Mouse (Mus musculus): ENCODE data around the gene Gpd1. TPM values are rescaled to one million over a fixed set of nuclear protein-coding genes. Genes with fewer than 3 reads are reported as not detected.

The Gpd1 gene
- total RNA-seq (2021) = 1,000 to 10,000 TPM; 1,060 to 1,239 TPM
- 708 and 828 TPM in 2 replicates for polyA plus RNA-seq (2012; rRNA removed)
- long read RNA-seq, transcript Gpd1-201 (8 exons, 2,861 nt) = major isoform, 1,541 of 1,822 reads
- long read RNA-seq, partial matches to known transcripts = 236 of 1,822 reads
- long read RNA-seq, other reads (novel, unspliced or antisense) = 45 of 1,822 reads

DNA sequence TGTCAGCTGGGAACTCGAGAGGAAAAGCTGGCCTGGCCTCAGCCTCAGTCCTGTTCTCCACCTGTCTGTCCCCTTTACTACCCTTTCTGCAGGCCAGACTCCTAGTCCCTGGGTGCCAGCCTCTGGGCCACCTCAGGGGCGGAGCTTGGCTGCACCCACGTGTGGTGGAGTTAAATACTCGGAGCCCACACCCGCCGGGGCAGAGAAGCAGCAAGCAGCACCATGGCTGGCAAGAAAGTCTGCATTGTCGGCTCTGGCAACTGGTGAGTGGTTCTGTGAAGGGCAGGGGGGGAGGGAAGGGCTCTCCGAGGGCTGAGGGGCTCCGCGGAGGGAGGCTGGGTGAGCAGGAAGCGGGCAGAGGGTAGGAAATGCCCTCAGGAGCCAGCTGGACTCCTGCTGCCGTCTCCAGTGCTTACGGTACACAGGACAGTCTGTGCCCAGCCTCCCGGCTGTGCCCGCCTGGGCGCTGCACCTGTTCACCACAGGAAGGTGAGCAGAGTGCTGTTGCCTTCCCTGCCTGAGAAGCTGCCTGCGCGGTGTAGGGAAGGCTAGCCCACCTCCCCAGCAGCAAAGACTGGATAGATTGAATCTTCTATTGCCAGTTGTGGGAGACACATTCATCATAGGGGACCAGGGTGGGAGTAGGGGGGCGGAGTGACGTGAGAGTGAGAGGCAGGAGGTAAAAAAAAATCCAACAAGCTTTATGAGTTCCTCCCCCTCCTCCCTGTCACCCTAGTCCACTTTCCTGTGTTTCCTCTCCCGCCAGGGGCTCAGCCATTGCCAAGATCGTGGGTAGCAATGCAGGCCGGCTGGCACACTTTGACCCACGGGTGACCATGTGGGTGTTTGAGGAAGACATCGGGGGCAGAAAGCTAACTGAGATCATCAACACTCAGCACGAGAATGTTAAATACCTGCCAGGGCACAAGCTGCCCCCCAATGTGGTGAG is at the start of gene Gpd1:
Gene Gpd1 (plus strand): TSS at position 130 of the 949 bp plus-strand sequence.
- peak; percentile 87 for DNase-seq

DNA sequence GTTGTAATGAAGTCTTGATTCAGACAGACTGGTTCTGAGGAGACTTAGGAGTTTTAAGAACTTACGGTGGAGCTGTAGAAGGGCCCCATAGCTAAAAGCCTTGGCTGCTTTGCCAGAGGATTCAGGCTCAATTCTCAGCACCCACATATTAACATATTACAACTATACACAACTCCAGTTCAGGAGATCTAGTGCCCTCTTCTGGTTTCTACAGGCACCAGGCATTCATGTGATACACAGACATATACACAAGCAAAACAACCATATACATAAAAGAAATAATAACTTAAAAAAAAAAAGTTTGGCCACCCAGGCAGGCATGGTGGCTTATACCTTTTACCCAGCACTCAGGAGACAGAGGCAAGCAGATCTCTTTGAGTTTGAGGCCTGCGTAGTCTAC is 49.8 kb upstream of the Gpd1 start:
- no peak for DNase-seq

DNA sequence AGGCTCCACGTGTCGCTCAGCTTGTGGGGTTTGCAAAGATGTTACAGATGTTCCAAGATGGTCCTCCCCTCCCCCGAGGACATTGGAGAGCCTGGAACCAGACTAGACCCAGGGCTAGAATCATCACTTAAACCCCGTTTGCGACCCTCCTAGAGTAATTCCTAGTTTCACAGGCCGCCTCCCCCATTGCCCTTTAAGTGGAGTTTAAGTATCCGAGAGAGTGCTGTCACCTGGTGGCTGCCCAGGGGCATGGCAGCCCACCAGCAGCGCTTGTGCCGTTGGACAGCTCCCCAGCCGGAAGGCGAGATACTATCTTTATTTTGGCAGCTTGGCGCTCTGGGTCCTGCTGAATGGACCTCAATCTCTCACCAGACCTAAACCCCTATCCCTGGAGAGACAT is 48.4 kb upstream of the Gpd1 start:
- peak; percentile 79 for DNase-seq

DNA sequence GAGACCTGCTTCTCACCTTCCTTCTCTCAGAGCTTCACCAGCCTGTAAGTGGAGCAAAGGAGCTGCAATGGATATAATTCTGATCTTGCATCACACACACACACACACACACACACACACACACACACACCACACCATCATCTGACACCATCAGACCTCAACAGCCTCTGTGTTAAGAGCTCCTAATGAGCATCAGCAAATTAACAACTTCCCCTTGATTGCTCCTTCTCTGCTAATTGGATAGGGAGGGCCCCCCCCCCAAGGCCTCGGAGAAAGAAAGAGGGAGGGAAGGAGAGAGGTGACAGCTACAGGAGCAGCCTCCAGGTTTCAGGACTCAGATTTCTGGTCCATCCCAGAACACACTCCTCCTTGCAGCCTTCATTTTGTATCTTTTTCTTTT is 47.9 kb upstream of the Gpd1 start:
- no peak for DNase-seq

DNA sequence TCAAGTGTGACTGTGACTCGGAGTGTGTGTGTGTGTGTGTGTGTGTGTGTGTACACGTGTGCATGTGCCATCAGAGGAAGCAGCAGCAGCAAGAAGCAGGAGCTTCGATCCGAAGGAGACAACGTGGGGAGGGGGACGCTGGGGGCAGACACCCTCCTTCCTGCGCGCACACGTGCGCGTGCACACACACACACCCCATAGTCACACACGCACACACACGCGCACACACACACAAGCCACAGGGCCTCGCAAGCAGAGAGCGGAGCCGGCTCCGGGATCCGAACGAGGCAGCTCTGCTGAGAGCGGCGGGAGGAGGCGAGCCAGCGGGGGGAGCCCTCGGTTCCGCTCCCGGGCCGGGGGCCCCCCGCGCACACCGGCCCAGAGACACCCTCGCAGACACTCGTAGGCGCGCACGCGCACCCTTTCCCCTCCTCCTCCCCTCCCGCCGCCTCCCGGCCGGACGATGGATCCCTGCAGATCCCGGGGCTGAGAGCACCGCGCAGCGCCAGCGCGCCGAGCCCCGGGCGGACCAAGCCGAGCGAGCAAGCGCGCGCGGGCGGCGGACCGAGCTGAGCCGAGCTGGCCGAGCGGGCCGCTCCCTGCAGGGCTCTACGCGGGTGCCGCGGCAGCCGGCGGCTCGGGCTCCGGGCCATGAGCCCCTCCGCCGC is 47.0 kb upstream of the Gpd1 start, which contains the start of gene Asic1:
Gene Asic1 (plus strand): TSS at position 215 of the 668 bp plus-strand sequence.
- peak; percentile 87 for DNase-seq

DNA sequence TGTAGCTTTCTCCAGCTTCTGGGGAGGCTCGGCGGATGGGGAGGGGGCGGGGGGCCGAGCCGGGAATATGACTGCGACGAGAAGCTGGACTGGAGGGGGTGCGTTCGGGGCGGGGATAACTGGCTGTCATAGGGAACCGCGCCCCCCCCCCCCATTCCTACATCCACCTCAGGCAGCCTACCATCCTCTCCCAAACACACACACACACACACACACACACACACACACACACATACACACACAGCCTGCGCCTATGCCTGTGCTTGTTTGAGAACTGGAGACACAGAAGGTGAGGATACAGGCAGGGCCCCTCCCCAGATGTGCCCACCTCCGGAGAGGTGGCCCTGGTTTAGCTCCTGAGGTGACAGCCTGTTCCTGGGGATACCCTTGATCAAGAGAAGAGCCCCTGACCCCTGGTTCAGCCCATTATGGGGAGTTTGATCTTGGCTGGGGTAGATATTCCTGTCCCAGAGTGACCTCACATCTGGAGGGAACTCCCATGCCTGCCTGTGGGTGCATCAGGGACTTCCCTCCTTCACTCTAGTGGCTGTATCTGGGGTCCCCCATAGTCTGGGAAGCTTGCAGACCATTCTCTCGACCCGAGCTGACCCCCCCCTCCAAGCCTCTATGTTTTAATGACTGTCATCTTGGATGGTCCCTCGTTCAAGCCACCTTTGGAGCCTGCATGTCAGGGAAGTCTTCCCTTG is 46.2 kb upstream of the Gpd1 start:
- no peak for DNase-seq

DNA sequence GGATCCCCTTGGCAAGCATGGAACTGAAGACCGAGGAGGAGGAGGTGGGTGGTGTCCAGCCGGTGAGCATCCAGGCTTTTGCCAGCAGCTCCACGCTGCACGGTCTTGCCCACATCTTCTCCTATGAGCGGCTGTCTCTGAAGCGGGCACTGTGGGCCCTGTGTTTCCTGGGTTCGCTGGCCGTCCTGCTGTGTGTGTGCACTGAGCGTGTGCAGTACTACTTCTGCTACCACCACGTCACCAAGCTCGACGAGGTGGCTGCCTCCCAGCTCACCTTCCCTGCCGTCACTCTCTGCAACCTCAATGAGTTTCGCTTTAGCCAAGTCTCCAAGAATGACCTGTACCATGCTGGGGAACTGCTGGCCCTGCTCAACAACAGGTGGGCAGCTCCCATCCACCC is 45.5 kb upstream of the Gpd1 start:
- no peak for DNase-seq

DNA sequence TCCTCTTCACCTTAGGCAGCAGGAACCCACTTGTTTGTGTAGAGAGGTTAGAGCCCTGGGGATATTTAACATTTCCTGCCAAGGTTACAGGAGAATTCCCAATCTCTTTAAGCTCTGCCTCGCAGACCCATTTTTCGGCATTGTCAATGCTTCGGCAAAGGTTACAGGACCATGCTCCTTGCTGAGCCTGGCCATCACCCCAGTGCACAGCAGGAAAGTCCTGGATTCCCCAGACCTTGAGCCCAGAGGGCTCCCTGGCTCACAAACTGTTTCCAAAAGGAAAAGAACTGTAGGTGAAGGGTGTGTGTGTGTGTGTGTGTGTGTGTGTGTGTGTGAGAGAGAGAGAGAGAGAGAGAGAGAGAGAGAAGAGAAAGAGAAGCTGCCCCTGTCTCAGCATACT is 42.4 kb upstream of the Gpd1 start:
- no peak for DNase-seq

DNA sequence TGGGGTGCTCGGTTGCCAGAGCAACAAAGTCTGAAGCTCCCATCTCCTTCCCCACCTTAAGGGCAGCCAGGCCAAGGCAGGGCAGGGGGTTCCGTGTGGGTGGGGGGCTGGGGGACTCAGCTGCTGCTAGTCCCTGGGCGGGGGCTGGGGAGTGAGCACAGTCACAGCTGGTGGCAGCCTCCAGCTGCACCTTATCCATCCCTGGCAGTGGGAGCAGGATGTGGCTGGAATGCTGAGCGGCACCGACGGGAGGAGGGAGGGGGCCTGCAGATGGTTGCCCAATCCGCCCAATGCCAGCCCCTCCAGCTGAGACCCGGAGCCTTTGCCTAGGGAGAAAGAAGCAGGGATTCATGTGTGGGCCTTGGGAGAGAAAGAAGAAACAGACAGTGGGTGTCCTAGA is 40.2 kb upstream of the Gpd1 start:
- no peak for DNase-seq

DNA sequence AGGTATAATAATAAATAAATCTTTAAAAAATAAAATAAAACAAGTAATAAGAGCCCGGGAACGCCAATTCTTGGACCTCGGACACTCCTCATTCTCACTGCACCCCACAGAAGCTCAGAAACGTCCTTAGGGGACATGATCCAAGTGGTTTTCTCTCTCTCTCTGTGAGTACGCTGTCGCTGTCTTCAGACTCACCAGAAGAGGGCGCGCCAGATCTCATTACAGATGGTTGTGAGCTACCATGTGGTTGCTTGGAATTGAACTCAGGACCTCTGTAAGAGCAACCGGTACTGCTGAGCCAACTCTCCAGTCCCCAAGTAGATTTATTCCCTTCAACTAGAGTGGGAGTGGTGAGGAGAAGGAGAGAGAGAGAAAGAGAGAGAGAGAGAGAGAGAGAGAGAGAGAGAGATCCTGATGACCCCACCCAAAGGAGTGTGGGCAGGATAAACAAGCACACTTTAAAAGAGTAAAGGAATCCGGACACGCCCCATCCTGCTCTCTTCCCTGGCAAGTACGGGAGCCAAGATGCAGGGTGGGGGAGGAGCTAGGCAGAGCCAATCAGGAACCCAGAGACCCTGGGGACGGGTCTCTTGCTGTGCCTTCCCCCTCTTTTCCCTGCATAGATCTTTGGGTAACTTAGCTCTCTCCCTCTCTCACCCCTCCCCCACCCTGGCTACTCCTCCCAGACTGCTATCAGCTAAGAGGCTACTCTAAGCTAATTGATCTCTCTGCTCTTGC is 39.1 kb upstream of the Gpd1 start:
- peak; percentile 39 for DNase-seq

DNA sequence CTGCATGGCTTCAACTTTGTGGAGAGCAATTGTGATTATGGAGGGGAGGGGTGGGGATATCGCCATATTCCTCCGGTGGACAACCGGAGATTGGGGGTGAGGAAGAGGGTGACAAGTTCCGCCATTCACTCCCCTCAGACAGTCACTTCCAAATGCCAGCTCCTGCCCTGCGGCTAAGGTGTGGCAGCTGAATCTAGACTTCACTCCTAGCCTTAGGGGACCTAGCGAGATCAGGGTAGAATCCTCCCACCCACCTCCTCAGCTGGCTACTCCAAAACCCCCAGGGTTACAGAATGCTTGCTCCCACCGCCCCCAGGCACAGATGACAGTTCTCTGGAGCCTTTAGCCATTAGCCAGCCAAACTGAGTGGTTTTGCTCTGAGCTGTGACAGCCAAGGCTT is 38.3 kb upstream of the Gpd1 start:
- no peak for DNase-seq

DNA sequence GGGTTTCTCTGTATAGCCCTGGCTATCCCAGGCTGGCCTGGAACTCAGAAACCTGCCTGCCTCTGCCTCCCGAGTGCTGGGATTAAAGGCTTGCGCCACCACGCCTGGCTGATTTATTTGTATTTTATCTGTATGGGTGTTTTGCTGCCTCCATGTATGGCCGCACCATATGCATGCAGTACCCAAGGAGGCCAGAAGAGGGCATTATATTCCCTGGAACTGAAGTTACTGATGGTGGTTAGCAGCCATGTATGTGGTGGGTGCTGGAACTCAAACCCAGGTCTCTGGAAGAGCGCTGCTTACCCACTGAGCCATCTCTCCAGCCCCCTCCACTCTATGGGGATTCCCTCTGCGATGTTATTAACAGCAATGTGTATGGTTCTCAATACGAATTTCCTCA is 34.4 kb upstream of the Gpd1 start:
- DNase-seq = no peak

DNA sequence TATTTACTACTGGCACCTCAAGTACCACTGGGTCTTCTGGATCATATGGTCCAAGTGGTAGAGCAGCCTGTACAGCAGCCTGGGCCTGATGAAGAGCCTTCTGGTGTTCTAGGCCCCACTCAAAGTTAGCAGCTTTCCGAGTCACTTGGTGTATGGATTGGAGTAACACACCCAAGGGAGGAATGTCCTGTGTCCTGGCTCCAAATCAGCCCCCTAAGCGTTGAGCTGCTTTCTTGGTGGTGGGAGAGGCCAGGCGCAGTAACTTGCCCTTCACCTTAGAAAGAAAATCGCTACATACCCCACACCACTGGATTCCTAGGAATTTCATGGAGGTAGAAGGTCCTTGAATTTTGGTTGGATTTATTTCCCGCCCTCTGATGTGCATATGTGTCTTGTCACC is 33.2 kb upstream of the Gpd1 start:
- DNase-seq = no peak

DNA sequence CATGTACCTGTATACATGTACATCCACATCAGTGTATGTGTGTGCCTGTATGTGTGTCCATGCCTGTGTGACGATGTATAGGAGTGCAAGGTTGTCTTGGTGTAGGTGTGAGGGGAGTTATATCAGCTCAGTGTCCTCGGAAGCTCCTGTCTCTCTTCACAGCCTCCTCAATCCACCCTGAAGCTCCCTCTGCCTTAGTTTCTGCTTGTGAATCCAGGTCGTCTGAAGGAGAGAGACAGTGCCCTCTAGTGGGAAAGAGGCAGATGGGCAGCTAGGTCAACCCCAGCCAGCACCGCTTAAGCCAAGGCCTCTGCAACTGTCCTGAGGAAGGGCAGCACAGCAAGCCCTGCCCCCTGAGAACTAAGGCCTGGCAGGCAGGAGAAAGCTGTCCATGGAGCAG is 28.6 kb upstream of the Gpd1 start:
- DNase-seq = peak; percentile 74

DNA sequence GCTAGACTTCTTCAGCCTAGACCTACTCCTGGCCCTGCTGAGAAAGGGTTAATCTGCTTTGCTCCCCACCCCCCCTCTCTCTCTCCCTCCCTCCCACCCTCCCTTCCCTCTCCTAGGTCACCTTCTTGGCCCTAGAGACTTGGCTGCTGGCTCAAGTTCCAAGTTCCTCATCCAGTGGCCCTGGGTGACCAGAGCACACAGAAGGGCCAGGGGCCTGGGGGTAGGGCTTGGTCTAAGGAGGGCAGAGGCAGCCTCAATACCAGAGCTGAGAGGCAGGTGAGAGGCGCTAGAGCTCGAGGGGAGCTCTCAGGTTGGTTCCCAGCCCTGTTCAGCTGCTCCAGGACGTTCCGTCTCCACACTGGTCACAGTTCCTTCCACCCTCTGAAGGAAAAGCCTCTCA is 26.4 kb upstream of the Gpd1 start:
- no peak for DNase-seq

DNA sequence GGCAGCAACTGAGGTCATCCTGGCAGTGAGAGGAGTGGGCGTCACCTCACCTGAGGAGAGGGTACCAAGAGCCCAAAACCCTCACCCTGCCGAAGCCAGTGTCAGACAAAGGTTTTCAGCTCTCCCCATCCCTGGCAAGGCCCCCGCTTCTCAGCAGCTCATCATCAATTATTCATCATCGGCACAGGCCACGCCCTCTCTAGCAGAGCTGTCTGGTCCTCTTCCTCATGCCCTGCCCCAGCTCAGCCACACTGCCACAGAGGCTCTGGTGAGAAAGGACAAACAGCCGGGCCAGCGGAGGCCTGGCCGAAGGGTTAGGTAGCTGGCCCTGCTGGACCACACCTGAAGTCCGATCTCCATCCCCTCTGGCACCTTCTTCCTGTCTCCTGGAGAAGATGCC is 25.3 kb upstream of the Gpd1 start:
- no peak for DNase-seq

DNA sequence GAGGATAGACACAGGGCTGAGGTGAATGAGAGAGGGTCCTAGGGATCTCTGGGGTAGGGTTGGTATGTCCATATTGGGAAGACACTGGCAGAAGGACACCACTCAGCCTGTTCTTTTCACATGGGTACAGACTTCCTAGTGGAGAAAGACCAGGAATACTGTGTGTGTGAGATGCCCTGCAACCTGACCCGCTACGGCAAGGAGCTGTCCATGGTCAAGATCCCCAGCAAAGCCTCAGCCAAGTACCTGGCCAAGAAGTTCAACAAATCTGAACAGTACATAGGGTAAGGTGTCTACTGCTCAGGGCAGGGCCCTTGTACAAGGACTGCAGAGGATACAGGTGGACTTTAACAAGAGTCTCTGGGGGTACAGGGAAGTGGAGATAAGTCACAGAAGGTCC is 20.0 kb upstream of the Gpd1 start:
- no peak for DNase-seq

DNA sequence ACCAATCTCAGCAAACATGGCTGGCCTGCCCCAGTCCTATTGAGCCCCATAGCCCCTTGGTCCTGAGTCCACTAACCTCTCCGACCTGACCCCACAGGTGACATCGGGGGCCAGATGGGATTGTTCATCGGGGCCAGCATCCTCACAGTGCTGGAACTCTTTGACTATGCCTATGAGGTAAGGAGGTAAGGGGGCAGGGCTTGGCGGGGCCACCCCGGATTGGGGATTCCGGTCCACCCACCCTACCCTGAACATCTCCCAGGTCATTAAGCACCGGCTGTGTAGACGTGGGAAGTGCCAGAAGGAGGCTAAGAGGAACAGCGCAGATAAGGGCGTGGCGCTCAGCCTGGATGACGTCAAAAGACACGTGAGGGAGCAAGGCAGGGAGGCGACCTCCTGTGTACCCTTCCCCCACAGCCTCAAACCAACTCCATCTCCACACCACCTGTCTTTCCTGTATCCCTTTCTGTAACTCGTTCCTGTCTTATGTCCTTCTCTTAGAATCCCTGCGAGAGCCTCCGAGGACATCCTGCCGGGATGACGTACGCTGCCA is 18.7 kb upstream of the Gpd1 start:
- DNase-seq = no peak

DNA sequence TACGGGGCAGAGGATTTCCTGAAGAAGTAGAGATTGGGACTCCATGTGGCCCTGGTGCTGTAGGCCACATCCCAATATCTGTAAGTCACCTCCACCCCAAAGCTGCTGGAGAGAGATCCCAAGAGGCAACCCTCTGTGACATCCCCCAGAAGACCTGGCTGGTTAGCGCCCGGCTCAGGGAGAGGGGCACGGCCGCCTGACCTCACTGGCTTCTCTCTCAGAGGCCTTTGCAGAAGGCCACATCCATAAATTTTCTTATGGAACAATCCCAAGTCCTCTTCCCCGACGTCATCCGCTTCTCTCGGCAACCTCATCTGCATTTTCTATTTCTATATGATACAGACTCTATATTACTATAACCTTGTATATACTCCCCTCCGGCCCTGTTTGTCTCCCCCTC is 17.6 kb upstream of the Gpd1 start:
- peak; percentile 70 for DNase-seq

DNA sequence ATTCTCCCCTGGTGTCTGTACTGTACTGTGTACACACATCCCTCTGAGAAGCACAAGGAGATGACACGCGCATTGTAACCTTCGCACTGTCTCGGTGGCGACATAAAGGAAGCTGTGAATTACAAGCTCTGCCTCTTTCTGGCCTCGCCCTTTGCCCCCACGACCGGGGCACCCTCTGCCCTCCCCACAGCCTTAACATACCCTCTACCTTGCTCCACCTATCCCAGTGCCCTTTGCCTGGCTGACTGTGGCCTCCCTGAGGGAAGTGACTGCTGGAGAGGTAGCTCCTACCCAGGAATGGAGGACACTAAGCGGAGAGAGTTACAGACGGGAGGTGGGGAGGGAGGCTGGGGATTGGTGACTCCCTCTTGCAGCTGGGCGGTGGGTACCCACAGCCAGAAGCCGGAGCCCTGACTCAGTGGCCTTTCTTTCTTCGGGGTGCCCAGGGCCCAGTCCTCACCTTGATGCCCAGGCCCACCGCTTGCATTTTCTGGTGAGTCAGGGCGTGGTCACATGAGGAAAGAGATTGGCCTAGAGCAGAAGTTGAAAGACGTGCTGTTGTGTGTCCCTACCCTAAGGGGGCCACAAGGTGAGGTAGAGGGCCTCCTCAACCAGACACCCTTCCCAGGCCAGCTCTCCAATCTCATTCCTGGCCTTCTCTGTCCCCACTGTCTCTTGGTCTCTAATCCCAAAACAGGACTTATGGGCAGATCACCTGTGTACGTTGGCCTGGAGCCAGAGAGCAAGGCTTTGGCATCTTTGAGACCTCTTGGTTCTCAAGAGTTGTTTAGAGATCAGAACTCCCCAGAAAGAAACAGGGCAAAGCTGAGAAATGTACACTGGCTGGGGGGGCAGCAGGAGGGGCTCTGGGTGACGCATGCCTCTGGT is 16.9 kb upstream of the Gpd1 start:
- DNase-seq = peak; percentile 44
